Mouse (Mus musculus): ENCODE data around the gene Nsmce4a. TPM values are rescaled to one million over a fixed set of nuclear protein-coding genes. Genes with fewer than 3 reads are reported as not detected.

Nsmce4a gene
- total and polyA plus RNA-seq, 3 experiments, result 67.6 to 208 (median 97.9) TPM

DNA sequence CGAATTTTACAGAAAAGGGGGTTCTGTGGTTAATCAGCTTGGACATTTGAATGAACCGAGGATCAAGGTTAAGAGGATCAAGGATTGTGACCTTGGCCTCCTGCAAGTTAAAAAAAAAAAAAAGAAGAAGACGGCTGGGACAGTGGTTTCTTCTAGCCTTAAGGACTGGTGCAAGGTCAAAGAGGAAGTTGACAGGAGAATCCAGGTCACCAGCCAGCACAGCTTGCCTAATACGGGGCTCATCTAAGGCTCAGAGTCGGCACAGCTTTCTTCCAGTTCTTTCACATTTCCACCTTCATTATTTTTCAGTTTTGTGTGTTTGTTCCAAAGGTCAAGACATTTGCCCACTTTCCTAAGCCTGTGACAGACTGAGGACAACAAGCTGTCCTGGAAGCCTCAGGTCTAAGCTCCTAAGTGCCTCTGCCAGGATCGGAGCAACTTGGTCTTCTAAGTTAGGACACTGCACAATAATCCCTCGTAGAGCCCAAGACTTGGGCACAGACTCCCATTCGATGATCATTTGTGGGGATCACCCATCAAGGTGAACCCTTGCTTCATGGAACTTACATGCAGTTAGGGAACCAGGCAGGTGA lies 18.0 kb upstream of the Nsmce4a start:
- in situ Hi-C loops (cut with MboI; ENCODE audit: low pct_ligation_motif_present, low pct_unique_long_range_greater_than_20kb, low sequenced_read_pairs), result no loop called here
- DNase-seq (ENCODE audit: extremely low read depth), result no peak
- Histone ChIP-seq H3K4me2 (ENCODE audit: insufficient read depth, low read depth, poor library complexity, severe bottlenecking) (no peak overlapping the region), H3K27ac (ENCODE audit: insufficient read depth, low read depth) (no peak overlapping the region), H3K79me2 (replicated peaks; ENCODE audit: control insufficient read depth, extremely low read depth, insufficient read depth, poor library complexity, severe bottlenecking) (no peaks in the 10 kb centered on the region), H3K27me3 (replicated peaks) (peaks cover 44% of the 10 kb centered on the region), H3K9ac (ENCODE audit: insufficient read depth, low read depth) (no peak overlapping the region), H3K4me1 (ENCODE audit: control insufficient read depth in 1 of 2, insufficient read depth in 2 of 2) (0 out of 4 replicates have a peak, but pooled peaks cover 0 to 2% of the 10 kb centered on the region in 2 experiments), H3K9me3 (replicated peaks; ENCODE audit: low read length) (peaks cover 8% of the 10 kb centered on the region), H3K4me3 (replicated peaks in 1 of 3; ENCODE audit: low read depth in 2 of 3, low read length in 2 of 3, poor library complexity in 1 of 3) (no peak overlapping the region), H3K36me3 (replicated peaks in 1 of 2; ENCODE audit: control insufficient read depth in 1 of 2, insufficient read depth in 1 of 2, low read length in 1 of 2) (no peaks in the 10 kb centered on the region)
- dilution Hi-C loops (cut with MboI; ENCODE audit: extremely low pct_ligation_motif_present, extremely low pct_unique_long_range_greater_than_20kb, low sequenced_read_pairs), result no loop called here
- TF ChIP-seq PAX5 (IDR thresholded peaks at IDR 0.05; ENCODE audit: low read length), result no peak
- no peak for TF ChIP-seq E2F4 (IDR thresholded peaks at IDR 0.05; ENCODE audit: insufficient replicate concordance, low read depth, low read length)
- no peak for TF ChIP-seq GABPA (IDR thresholded peaks at IDR 0.05; ENCODE audit: insufficient replicate concordance, low read depth, low read length)
- no peak for TF ChIP-seq CTCF (conservative IDR thresholded peaks at IDR 0.05 in 1 of 2, IDR thresholded peaks at IDR 0.05 in 1 of 2; ENCODE audit: low read depth in 2 of 2, low read length in 2 of 2)
- TF ChIP-seq ZKSCAN1 (IDR thresholded peaks at IDR 0.05; ENCODE audit: borderline replicate concordance, low read depth, low read length), result no peak
- no peak for TF ChIP-seq EP300 (IDR thresholded peaks at IDR 0.05; ENCODE audit: low read length)
- no peak for TF ChIP-seq CHD1 (IDR thresholded peaks at IDR 0.05; ENCODE audit: low read depth, low read length)
- TF ChIP-seq POLR2A (IDR thresholded peaks at IDR 0.05; ENCODE audit: low read depth, low read length), result no peak
- TF ChIP-seq KAT2A (IDR thresholded peaks at IDR 0.05; ENCODE audit: insufficient replicate concordance, low read length), result no peak
- no peak for TF ChIP-seq RAD21 (IDR thresholded peaks at IDR 0.05; ENCODE audit: low read depth, low read length)
- no peak for TF ChIP-seq NELFE (IDR thresholded peaks at IDR 0.05; ENCODE audit: low read depth, low read length)
- no peak for TF ChIP-seq MAFK (IDR thresholded peaks at IDR 0.05; ENCODE audit: insufficient replicate concordance, low read length)
- no peak for TF ChIP-seq NRF1 (IDR thresholded peaks at IDR 0.05; ENCODE audit: low read depth, low read length)
- no peak for TF ChIP-seq ZNF384 (IDR thresholded peaks at IDR 0.05; ENCODE audit: low read depth, low read length)
- no peak for TF ChIP-seq BHLHE40 (IDR thresholded peaks at IDR 0.05; ENCODE audit: low read depth, low read length)
- TF ChIP-seq ZC3H11A (IDR thresholded peaks at IDR 0.05; ENCODE audit: low read depth, low read length), result no peak
- TF ChIP-seq RCOR1 (conservative IDR thresholded peaks at IDR 0.05; ENCODE audit: low read depth, low read length), result no peak
- no peak for TF ChIP-seq IRF4 (IDR thresholded peaks at IDR 0.05; ENCODE audit: low read depth, low read length)
- TF ChIP-seq SIN3A (IDR thresholded peaks at IDR 0.05; ENCODE audit: low read length), result no peak

DNA sequence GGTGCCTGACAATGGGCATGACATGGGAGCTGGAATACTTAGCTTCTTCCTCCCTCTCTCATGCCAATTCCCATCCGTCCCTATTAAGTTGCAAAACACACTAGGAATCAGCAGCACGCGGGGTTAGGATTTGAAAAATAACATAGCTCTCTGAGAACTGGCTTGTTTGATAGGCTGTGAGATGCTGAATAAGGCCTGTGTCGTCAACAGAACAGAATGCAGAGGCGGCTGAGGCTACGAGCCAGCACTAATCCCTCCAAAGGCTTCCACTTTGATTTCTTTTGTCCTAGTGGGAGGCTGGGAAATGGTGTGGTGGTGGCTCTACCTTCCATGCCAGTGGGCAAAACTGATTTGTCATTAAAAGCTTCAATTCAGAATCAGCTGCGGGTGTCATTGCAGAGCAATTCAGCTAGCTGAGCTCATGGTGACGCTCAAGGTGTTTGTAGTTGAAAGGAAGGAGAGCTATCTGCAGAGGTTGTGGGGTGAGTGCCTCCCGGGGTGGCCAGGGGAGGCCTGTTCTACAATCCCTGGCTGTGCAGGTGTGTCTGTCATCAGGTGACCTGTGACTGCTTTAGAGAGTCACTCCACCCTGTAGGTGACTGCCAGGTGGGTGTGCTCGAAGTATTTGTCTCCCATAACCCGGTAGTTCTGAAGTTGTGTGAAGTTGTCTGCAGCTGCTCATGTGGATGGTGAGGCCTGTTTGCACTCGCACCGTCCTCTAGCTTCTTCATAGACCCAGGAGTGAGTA lies 17.3 kb upstream of the Nsmce4a start:
- H3K4me1 ChIP-seq (ENCODE audit: control insufficient read depth in 1 of 2, insufficient read depth in 2 of 2), result 0 out of 4 replicates have a peak, but pooled peaks cover 0 to 2% of the 10 kb centered on the region in 2 experiments
- peaks cover 8% of the 10 kb centered on the region for H3K9me3 ChIP-seq (replicated peaks; ENCODE audit: low read length)
- H3K36me3 ChIP-seq (replicated peaks in 1 of 2; ENCODE audit: control insufficient read depth in 1 of 2, insufficient read depth in 1 of 2, low read length in 1 of 2), result no peaks in the 10 kb centered on the region
- peaks cover 49% of the 10 kb centered on the region for H3K27me3 ChIP-seq (replicated peaks)
- TF ChIP-seq ELF1 (IDR thresholded peaks at IDR 0.05; ENCODE audit: low read depth, low read length), result no peak
- no peak for TF ChIP-seq TBP (conservative IDR thresholded peaks at IDR 0.05; ENCODE audit: low read depth, low read length)
- TF ChIP-seq PAX5 (IDR thresholded peaks at IDR 0.05; ENCODE audit: low read length), result no peak
- TF ChIP-seq MYC (IDR thresholded peaks at IDR 0.05; ENCODE audit: low read depth, low read length), result no peak
- TF ChIP-seq MEF2A (IDR thresholded peaks at IDR 0.05; ENCODE audit: borderline replicate concordance, low read depth, low read length), result no peak
- no peak for TF ChIP-seq MAFK (IDR thresholded peaks at IDR 0.05; ENCODE audit: insufficient replicate concordance, low read length)
- no peak for TF ChIP-seq JUN (IDR thresholded peaks at IDR 0.05; ENCODE audit: insufficient read depth, low read depth, low read length)
- no peak for TF ChIP-seq RCOR1 (conservative IDR thresholded peaks at IDR 0.05; ENCODE audit: low read depth, low read length)
- TF ChIP-seq ZMIZ1 (IDR thresholded peaks at IDR 0.05; ENCODE audit: low read depth, low read length), result no peak
- TF ChIP-seq TCF12 (IDR thresholded peaks at IDR 0.05; ENCODE audit: low read depth, low read length), result no peak
- no peak for TF ChIP-seq CTCF (conservative IDR thresholded peaks at IDR 0.05 in 1 of 2, IDR thresholded peaks at IDR 0.05 in 1 of 2; ENCODE audit: low read depth in 2 of 2, low read length in 2 of 2)
- no peak for TF ChIP-seq ETS1 (conservative IDR thresholded peaks at IDR 0.05; ENCODE audit: low read depth, low read length)
- no peak for TF ChIP-seq SIN3A (IDR thresholded peaks at IDR 0.05; ENCODE audit: low read length)
- no peak overlapping the region for H3K4me2 ChIP-seq (ENCODE audit: insufficient read depth, low read depth, poor library complexity, severe bottlenecking)
- no peaks in the 10 kb centered on the region for H3K79me2 ChIP-seq (replicated peaks; ENCODE audit: control insufficient read depth, extremely low read depth, insufficient read depth, poor library complexity, severe bottlenecking)
- no peak for DNase-seq (ENCODE audit: extremely low read depth)
- no peak overlapping the region for H3K27ac ChIP-seq (ENCODE audit: insufficient read depth, low read depth)
- in situ Hi-C loops (cut with MboI; ENCODE audit: low pct_ligation_motif_present, low pct_unique_long_range_greater_than_20kb, low sequenced_read_pairs), result no loop called here
- H3K9ac ChIP-seq (ENCODE audit: insufficient read depth, low read depth), result no peak overlapping the region
- H3K4me3 ChIP-seq (replicated peaks in 1 of 3; ENCODE audit: low read depth in 2 of 3, low read length in 2 of 3, poor library complexity in 1 of 3), result no peak overlapping the region
- dilution Hi-C loops (cut with MboI; ENCODE audit: extremely low pct_ligation_motif_present, extremely low pct_unique_long_range_greater_than_20kb, low sequenced_read_pairs), result no loop called here
